Mouse (Mus musculus): ENCODE measurements at regions not wholly inside any gene's neighbourhood (a gene's known extent, or its start where the extent isn't known, plus 50 kb on each side); places are given as distances from the start of the nearest gene placed in this dataset.

- DNase-seq (ENCODE audit: low read depth, low spot score): no peak
Measured at GRCm38 (mm10) chr6:140934286-140934685, 205.2 kb downstream of the Gm11077 start.

DNA sequence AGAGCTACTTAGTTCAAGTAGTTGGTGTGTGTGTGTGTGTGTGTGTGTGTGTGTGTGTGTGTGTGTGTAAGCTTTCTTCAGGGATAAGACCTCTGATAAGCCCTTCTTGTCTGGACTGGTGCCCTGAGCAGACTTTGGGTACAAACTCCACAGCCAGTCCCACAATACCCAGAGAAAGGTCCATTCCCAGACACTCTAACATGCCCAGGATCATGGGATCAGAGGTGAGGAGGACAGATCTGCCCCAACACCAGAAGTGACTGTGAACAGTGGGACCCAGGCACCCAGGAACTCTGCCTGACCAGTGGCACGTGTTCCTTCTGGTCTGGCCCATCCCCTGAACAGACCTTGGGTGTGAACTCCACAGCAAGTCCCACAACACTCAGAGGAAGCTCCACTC is 208.9 kb downstream of the Gm11077 start:
- DNase-seq (ENCODE audit: low read depth, low spot score): no peak

DNA sequence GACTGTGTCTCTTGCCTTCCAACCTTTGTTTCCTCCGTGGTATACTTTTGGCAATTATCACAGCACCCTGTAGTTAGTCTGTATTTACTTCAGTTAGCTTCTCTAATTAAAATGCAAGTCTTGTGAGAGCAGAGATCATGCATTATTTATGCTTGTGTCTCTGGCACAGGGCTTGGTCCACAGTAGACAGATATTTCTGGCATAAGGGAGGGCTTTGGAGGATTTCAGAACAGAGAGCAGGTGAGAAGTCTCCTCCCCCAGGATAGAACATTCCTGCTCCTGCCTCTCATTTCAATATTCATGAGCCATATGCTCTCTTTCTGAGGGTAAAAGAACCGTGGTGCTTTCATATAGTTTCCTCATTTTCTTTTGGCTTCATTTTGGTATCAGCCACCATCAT is 217.6 kb downstream of the Gm11077 start:
- DNase-seq (ENCODE audit: low read depth, low spot score): no peak

DNA sequence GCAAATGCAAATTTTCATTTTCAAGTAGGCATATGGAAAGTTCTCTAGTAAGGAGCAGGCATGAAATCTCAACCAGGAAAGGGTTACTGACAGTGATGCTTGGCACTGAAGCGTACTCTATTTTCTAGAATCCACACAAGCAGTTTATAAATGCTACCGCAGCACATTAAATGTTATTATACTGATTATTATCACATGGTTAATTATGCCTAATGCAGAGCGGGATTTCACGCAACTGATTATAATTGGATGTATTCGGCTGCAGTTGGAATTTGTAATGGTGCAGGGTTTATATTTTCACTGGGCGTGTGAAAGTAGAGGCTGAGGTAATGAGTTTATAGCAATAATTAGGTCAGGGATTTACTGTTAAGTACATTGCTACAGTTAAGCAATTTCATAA is 221.4 kb downstream of the Gm11077 start:
- DNase-seq (ENCODE audit: low read depth, low spot score): no peak

DNA sequence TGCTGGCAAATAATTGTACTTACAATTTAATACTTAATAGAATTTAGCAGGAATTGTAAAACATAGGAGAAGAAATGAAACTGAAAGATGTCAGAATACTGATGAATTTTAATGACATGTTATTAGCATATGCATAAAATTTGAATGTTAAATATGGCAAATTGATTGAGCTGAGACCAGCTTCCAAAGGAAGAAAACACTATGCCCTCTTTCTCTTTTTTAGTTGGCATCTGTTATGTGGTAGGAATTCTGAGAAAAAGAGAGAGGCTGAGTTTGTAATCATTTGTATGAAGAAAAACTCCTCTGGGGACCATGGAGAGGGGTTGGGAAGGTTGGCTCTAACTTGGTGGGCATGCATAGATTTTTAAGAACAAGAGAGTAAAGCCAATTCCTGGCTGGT is 224.2 kb downstream of the Gm11077 start:
- no peak for DNase-seq (ENCODE audit: low read depth, low spot score)

DNA sequence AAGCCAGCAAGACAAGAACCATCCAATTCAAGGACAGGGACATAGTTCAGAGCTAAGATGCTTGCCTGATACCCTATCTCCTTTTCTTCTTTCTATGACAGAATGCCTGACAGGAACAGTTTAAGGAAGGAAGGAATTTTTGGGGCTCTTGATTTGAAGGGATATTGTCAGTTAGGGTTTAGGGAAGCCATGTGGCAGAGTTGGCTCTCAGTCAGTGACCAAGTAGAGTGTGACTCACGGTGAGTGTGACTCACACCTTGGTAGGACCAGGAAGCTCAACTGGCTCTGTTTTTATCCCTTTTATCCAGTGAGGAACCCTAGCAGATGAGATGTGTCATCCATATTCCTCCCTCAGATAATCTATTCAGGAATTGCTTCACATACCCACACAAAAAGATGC is 224.6 kb downstream of the Gm11077 start:
- DNase-seq (ENCODE audit: low read depth, low spot score): no peak

DNA sequence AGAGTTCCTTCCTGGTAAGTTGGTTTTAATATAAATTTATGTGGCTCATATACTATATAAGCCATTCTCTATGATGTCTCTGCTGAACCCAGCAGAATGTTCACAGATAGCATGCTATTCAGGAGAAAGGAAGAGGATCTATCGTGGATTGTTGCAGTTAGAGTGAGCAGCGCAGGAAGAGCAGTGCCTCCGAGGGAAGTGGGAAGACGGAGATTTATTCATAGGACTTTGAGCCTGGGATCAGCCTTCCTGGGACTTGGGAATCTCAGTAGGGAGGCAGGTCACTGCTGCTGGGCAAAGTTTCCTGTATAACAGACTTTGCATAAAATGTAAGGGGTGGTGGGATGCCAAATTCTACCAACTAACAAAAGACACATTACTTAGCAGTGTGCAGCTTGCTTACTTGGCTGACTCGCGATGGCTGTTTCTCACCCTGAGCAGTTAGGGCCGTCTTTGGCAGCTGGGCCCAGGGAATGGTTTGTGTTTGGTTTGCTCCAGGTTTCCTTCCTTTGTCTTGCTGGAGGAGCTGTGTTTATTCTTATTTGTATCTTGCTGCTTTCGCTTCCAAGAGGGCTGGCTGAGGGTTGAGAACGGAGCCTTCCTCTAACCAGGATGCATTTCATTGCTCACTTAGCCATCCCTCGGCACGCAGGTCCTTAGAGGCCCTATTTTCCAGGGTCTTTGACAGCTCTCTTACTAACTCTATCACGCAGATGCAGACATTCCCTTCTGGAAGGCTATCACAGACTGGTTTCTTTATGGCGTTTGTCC is 226.9 kb downstream of the Gm11077 start:
- DNase-seq (ENCODE audit: low read depth, low spot score): no peak

GRCm38 (mm10) chr6:140956522-140956863 is 227.4 kb downstream of the Gm11077 start:
- no peak for DNase-seq (ENCODE audit: low read depth, low spot score)

- DNase-seq (ENCODE audit: low read depth, low spot score): no peak
Measured at GRCm38 (mm10) chr6:140961987-140962386, 232.9 kb downstream of the Gm11077 start.

DNA sequence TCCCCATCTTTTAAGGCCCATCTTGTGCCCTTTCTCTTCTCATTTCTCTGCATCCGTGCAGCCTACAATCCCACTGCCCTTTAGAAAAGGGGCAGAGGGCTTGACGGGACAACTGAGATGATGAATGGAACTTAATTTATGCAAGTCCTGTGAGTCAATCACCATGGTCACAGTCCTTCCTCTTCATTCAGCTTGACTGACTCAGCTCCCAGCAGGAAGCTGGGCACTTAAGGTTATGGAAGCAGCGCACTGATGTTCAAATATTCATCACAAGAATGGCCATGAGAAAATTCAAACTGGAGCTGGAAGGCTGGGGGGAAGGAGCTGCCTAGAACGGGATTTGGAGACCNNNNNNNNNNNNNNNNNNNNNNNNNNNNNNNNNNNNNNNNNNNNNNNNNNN is 233.5 kb downstream of the Gm11077 start:
- no peak for DNase-seq (ENCODE audit: low read depth, low spot score)

GRCm38 (mm10) chr6:140973732-140974131 is 244.6 kb downstream of the Gm11077 start:
- no peak for DNase-seq (ENCODE audit: low read depth, low spot score)

GRCm38 (mm10) chr6:140976989-140977388 is 247.9 kb downstream of the Gm11077 start:
- no peak for DNase-seq (ENCODE audit: low read depth, low spot score)

- no peak for DNase-seq (ENCODE audit: low read depth, low spot score)
Measured at GRCm38 (mm10) chr6:140983610-140984009, 254.5 kb downstream of the Gm11077 start.

DNA sequence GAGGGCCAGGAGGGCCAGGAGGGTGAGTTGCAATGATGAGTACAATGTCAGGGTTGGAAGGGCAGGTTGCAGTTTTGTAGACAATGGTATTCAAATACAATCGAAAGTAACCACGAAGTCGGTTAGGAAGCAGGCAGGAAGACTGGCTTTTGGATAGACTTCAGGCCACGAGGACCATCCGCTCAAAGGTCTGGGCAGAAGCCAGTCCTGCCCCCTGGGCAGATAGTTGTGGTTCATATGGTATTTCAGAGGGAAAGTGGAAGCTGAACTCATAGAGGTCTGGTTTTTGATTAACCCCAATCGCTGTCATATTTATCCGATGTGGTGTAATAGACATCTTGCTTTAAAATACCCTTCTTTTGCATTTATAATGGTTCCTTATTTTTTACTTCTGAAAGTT is 255.2 kb downstream of the Gm11077 start:
- no peak for DNase-seq (ENCODE audit: low read depth, low spot score)

DNA sequence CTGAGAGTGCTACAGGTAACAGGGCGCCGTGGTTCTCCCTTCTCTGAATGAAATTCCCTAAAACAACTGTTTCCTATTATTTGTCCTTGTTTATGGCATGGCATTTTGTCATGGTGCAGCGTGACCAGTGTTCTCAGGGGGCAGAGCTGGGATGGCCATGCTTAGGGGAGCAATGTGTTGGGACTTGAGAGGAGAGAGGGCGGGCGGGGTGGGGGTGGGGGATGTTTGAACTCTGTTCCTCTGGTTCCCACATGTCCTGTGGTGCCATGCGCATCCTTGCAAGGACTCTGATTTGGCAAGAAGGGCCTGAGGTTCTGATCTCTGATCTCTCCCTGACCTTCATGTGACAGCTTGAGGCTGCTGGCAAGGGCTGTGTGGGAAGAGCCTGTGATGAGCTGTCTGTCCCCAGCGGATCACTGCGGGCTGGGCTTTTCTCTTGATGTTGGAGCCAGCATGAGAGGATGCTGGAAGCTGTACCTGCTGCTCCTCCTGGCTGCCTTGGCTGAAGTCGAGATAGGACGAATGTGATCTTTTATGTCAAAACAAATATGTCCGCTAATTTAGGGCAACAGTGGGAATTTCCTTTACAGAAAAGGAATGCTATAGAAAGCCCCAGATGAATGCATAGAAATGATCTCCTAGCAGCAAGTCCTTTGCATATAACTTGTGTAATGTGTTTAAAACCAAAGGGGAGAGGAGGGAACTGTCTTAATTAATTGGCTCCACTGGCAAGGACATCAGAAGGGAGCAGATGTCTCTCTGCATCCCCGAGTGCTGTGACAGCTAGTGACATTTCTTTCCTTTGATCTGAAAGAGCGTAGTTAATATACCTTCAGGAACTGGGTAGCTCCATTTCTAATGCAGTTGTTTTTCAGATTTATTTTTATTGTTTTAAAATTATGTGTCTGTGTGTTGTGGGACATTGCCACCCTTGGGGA is 255.2 kb upstream of the Pde3a start:
- DNase-seq (ENCODE audit: low read depth, low spot score): no peak

DNA sequence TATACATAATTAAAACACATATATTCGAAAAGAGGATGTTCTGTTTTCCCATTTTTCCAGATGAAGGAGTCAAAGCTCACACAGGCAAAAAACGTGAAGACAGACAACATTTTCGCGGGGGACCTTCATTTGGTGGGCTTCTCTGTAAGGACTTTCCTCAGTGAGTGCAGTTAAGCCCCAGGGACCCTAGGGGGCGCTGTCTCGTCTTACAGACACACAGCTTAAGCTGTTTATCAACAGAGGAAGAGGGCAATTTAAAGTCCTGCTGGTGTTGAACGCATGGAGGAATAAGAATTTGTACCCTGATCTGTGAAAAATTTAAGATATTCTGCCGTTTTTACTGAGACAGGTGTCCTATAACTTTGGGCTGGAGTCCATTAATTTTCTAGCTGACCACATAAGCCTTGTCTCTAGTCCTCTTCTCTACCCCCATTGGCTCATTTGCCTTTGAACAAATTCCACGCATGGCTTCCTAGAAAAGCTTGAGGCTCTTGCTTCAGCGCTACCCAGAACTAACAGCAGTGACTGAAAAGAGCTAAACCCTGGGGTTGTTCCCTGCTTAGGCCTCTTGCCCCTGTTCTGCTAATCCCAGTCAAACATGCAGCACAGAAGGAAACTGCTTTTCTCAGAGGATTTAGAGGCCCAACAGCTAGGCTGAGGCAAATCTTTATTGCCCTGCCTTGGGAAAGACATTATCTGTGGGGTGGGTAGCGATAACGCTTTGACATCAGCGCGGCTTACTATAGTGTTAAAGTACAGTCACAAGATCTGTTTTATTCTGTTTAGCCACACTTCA is 253.5 kb upstream of the Pde3a start:
- DNase-seq (ENCODE audit: low read depth, low spot score): no peak

DNA sequence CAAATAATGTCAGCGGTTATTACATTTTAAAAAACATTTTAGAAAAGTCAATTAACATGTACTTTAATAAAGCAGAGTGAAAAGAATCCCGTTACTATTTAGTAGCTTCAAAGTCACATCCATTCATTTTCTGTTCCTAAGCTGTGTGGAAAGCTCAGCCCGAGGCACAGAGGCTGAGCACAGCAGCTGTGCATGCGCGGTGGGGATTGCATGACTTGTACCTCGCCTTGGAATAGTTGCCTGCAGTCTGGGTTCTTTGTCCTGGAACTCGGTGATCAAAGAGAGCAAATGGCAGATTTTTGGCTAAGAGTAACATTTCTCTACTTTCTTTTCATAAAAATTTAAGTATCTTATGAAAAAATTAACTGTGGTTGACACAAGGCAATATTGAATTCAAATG is 251.0 kb upstream of the Pde3a start:
- no peak for DNase-seq (ENCODE audit: low read depth, low spot score)

DNA sequence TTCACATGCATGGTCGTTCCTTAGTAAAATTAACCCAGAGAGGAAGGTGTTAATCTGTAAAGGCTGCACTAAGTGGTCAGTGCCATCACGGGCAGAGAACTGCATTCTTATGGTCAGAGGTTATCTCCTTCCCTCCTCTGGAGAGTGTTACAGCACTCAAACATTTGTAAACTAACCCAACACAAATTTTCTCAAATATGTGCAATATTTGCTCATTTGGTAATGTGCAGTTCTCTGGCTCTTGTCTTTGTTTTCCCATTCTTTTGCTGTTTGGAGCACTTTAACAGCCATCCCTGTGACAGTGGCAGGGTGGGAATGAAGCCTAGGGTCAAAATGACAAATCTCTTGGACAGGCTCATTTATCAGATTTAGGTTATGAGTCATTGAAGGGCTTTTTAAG is 248.5 kb upstream of the Pde3a start:
- DNase-seq (ENCODE audit: low read depth, low spot score): no peak

DNA sequence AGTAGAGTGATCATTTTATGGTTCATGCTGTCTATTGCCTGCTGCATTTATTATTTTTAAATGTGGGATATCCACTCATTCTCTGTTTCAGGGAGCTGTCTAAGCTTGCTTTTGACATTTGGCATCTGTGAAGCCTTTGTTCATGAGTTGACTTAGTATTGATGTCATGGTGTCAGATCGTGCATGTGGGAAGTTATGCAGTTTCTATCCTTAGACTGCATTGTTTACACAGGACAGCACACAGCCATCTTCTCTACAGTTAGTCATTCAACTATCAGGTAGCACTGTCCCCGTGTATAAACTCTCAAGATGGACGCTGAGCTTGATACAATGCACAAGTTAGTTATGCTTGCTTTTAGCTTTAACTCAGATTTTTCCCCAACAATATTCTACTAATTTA is 247.8 kb upstream of the Pde3a start:
- no peak for DNase-seq (ENCODE audit: low read depth, low spot score)

- DNase-seq (ENCODE audit: low read depth, low spot score): no peak
Measured at GRCm38 (mm10) chr6:141015055-141015681, 233.9 kb upstream of the Pde3a start.

DNA sequence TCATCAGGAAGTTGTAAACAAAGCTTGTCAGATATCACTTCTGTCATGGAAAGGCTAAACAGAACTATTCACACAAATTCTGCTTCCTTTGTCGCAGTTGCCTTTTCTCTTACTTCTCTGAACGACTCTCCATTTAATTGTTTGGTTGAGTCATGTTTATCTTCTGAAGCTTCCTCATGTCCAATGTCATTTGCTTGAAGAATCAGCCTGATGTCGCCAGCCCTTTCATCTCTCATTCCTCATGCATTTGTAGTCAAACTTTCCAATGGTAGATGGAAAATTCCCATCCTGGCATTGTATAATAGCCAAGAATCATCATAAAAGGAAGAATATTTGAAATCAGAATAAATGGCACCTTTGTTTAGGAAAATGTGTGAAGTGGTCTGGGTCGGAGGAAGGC is 225.6 kb upstream of the Pde3a start:
- no peak for DNase-seq (ENCODE audit: low read depth, low spot score)

GRCm38 (mm10) chr6:141027353-141027752 is 221.7 kb upstream of the Pde3a start:
- DNase-seq (ENCODE audit: low read depth, low spot score): no peak

Data from brain, embryonic 18.5 days (tissue).